Mouse (Mus musculus): ENCODE data around the gene Sdc3.

Sdc3 gene

DNA sequence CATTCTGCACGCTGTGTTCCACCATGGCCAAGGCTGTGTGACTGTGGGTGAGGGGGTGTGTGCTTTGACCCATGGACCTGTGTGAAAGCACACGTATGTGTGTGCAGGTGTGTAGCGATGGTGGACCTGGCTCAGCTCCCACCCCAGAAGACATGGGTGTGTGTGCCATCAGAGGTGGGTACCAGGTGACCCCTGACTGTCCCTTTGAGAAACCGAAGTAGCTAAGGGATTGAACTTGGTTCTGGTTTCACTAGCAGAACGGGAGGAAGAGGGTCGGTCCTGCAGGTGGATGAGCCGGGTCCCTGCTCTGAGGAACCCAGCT lies 804 bp downstream of the Sdc3 start:
- DNase-seq (ENCODE audit: extremely low spot score): no peak

DNA sequence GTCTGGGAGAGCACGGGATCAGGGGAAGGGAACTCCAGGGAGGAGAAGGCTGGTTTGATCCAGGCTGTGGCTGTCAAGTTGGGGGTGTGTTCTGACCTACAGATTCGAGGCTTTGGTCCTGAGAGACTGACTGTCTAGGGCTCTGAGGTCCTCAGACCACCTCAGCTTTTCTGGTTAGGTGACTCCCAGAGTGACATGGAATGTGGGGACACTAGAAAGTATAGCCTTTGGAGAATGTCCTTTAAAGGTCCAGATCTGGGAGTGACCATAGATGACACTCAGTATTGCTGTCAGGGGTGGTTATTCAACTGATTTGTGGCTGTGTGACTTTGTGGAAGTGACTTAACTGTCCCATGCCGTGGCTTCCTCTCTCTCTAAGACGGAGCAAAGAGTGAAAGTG lies 2.4 kb downstream of the Sdc3 start:
- DNase-seq (ENCODE audit: extremely low spot score): no peak

- DNase-seq (ENCODE audit: extremely low spot score): no peak
Observed at GRCm38 (mm10) chr4:130795970-130796369, 3.6 kb downstream of the Sdc3 start.

- DNase-seq (ENCODE audit: extremely low spot score): no peak
Observed at GRCm38 (mm10) chr4:130797201-130798051, 5.1 kb downstream of the Sdc3 start.

DNA sequence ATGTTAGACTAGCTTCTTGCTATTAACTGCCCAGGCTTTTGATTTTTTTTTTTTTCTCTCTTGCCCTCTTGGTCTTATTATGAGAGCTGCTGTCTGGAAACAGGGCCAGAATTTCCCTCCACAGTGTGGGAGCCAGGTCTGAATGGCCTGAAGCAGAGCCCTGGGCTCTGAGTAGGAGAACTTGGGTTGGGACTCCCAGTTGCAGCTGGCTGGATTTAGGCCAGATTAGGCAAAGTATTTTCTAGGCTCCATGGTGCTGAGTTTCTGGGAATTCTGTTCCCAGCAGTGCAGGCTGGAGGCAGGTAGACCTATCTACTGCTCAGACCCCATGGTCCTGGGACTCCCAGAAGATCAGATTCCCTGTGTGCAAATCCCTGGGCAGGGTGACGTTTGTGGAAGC lies 6.1 kb downstream of the Sdc3 start:
- DNase-seq (ENCODE audit: extremely low spot score): no peak

- no peak for DNase-seq (ENCODE audit: extremely low spot score)
Observed at GRCm38 (mm10) chr4:130799118-130799517, 6.8 kb downstream of the Sdc3 start.

DNA sequence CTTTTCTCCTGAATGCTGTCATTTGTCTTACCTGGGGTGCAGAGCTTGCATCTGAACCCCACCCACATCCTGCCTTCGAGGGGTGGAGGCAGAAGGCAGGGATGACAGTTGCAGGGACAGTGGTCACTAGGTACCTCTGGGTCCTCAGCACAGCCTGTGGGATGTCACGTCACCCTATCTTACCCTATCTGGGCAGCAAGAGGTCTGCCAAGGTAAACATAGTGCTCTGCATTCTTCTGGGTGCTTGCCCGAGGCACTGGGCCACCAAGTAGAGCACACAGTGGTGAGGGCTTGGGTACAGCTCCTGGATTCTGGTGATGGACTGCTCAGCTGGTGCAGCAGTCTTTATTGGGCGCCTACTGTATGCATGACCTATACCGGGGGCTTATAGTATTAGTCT lies 7.2 kb downstream of the Sdc3 start:
- DNase-seq (ENCODE audit: extremely low spot score): no peak

GRCm38 (mm10) chr4:130800147-130800546 lies 7.8 kb downstream of the Sdc3 start:
- DNase-seq (ENCODE audit: extremely low spot score): no peak

- no peak for DNase-seq (ENCODE audit: extremely low spot score)
Observed at GRCm38 (mm10) chr4:130801198-130801597, 8.9 kb downstream of the Sdc3 start.

DNA sequence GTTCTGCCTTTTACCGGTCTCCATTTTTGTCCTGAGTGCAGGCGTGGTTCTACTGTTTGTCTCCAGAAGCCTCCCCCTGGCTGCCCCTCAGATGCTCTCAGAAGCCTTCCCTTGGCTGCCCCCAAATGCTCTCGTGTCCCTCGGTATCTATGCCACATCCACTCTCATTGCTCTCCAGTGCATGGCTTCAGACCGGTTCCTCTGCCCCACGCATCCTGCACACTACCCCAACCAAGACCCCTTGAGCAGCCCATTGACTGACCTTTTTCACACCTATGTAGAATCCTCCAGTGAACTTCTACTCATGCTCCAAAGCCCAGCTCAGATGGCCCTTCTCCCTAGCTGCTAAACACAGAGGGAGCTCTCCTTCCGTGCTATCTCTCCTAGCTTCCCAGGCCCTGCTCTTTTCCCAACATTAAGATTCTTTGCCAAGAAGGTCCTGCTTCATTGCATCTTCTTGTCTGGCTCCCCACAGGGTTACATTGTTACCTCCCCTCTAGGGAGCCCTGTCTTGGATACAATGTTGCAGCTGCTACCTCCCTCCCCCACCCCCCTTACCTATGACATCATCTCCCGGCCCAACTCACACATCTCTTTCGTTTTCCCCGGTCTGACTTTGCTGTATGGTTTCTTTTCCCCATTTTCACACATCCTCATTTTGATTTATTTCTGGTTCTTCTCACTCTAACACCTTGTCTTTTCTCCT lies 9.4 kb downstream of the Sdc3 start:
- no peak for DNase-seq (ENCODE audit: extremely low spot score)

DNA sequence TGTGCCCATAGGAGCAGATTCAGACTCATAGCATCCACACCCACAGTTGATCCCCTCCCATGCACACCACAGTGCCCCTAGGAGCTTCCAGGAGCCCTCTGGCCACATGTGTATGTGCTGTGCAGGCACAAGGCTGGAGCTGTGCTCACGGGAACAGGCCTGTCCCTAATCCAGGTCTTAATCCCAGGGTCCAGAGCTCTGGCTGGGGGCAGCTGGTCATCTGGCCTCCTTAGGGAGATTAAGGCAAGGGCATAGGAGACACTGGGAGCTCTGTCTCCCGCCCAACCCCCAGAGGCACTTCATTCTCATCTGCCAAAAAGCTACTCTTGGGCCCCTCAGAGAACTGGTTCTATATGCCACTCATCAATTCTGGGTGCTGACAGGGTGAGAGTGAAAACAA lies 11.3 kb downstream of the Sdc3 start:
- no peak for DNase-seq (ENCODE audit: extremely low spot score)

DNA sequence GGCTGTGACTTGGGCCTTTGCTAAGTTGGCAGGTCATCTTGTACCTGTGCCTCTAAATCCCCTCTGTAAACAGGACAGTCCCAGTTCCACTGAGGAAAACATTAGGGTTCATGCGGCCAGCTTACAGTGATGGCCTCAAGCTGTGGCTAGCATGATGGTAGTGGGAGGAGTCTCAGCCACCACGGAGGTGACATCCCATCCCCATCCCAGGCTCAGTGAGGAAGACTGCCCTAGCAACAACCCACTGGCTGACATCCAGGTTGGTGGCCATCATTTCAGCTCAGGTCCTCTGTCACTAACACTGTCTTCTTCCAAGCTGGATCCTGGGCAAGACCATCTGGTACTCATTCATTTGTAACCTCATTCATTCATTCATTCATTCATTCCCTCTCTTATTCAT lies 12.0 kb downstream of the Sdc3 start:
- no peak for DNase-seq (ENCODE audit: extremely low spot score)

DNA sequence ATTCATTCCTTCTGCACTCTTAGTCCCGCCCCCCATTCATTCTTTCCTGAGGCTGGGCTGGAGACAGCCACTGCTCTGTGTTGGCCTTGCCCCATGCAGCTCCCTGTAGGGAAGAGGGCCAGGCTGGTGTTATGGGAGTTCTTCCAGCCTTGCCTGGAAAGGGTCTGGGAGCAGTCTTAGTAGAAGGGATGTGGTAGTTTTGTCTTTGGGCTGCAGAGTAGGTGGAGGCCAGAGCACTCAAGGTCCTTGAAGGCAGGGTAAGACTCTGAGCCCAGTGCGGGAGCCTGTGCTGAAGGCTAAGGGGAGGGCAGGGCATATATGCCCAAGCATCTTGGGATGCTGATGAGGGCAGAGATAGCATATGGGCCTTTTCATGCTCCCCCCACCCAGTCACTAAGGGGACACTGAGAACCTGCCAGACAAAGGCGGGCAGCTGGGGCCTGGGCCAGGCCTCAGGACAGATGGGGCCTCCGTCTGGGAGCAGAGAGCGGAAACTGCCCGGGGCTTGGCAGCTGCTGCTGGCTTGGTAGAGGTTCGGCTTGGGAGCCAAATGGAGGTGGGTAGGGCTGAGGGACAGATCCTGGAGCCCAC lies 12.5 kb downstream of the Sdc3 start:
- no peak for DNase-seq (ENCODE audit: extremely low spot score)

DNA sequence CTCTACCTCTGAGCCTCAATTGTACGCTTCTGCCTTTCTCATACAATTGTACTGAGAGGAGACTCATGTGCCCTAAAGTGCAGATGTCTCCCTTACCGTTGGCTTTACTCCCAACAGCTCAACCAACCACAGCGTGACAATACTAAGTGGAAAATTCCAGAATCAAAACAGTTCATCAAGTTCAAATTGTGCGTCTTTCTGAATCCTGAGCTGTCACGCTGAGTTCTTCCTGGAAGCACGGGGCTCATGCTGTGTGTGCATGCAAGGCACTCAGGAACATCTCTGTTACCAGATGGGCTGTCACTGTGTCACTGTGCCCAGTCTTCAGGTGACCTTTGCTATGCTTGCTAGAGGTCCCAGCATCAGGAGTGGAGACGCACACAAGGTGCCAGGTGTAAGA lies 13.4 kb downstream of the Sdc3 start:
- no peak for DNase-seq (ENCODE audit: extremely low spot score)

DNA sequence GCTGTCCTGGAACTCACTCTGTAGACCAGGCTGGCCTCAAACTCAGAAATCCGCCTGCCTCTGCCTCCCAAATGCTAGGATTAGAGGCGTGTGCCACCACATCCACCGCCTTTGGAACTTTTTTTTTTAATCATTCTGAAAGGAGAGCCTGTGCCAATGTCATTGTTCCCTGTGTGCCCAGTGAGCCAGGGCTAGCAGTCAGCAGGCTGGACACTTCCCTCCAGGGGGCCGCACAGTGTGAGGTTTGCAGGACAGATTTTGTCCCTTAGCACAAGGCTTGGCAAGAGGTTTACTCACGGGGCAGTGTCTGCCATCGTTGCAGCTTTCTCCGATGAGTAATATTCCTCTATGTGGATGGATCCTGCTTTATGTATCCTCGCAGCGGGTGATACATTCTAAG lies 14.4 kb downstream of the Sdc3 start:
- DNase-seq (ENCODE audit: extremely low spot score): no peak

DNA sequence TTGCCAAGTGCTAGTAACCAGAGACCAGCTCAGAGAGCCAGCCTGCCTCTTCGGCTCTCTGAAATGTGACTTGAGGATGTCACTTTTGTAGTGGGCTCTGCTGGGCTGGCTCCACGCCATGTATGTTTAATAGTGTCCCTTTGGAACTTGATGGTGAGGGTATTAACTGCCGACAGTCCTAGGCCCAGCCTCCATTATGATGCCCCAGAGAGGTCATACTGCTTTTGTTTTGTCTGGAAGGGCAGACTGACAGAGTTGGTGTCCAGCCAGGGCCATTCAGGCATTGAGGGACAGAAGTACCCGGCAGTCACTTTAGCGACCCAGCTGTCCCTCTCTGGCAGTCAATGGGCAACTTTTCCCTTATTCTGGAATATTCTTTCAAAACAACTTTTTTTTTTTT lies 17.4 kb downstream of the Sdc3 start:
- DNase-seq (ENCODE audit: extremely low spot score): no peak

GRCm38 (mm10) chr4:130810845-130811244 lies 18.5 kb downstream of the Sdc3 start:
- DNase-seq (ENCODE audit: extremely low spot score): no peak

GRCm38 (mm10) chr4:130811385-130811784 lies 19.0 kb downstream of the Sdc3 start:
- DNase-seq (ENCODE audit: extremely low spot score): no peak

GRCm38 (mm10) chr4:130813958-130814357 lies 21.6 kb downstream of the Sdc3 start:
- no peak for DNase-seq (ENCODE audit: extremely low spot score)

DNA sequence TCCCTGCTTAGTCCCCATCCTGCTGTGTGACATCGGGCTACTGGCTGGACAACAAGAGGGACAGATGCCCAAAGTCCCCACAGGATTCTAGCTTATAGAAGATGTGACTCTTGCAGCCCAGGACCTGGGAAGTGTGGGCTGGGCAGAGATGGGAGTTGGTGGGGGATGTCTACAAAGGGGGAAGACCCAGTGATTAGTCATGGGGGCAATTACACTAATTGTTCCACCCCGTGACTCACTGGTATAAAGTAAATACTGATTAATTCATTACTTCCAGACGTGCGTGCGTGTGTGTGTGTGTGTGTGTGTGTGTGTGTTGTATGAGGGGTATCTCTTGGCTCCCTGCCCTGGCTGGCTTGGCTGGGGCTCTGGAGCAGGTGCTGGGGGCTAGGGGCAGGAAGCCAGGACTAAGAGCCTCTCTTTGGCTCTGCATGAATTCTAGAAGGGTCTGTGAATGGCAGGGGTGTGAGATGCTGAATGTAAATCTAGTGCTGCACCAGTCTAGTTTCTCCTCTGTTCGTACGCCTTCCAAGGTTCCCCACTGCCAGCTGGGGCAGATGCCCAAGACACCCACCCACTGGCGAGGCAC lies 22.5 kb downstream of the Sdc3 start:
- no peak for DNase-seq (ENCODE audit: extremely low spot score)

DNA sequence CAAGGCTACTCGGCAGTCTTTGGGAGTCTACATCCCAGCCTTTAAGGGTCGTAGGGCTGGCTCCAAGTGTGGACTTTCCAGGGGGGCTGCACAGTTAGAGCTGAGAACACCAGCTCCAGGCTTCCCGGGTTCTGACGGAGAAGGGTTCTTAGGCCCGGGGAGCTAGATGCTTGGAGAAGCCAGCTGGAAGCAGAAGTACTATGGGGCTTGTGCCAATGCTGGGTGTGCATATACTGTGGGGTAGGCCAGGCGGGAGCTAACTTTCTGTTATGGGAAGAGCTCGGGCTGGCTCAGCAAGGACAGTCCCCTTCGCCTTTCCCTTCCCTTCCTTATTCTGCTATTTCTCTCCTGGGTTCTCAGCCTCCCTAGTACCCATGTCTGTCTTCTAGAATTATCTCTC lies 23.5 kb downstream of the Sdc3 start:
- DNase-seq (ENCODE audit: extremely low spot score): no peak

- DNase-seq (ENCODE audit: extremely low spot score): no peak
Observed at GRCm38 (mm10) chr4:130819806-130820205, 27.5 kb downstream of the Sdc3 start.

All from embryo, embryonic 9.5 days (tissue).